Mouse (Mus musculus) MEL (cell line): ENCODE data around the gene Fbxo4. TPM values are rescaled to one million over a fixed set of nuclear protein-coding genes. Genes with fewer than 3 reads are reported as not detected.

Experiments used
- DNase-seq: peaks from one replicate; pipeline ENCODE4 v3.0.0; 2011; ENCODE audit warnings: low read depth, low spot score
- H3K27ac ChIP-seq: 2 replicates; pipeline ENCODE4 v1.5.1; 2012; ENCODE audit warnings: low read depth, mild to moderate bottlenecking, control low read depth, low read length, moderate library complexity; ENCODE audit not compliant: control insufficient read depth
- H3K27me3 ChIP-seq, 2 experiments: fragments of 150-350 bp in 1 of 2; sonication (generic) in 1 of 2; 2 replicates each; pipeline ENCODE4 v1.6.1; 2012; ENCODE audit warnings: low read length in 2 of 2, mild to moderate bottlenecking in 2 of 2, improper control_type of control experiment in 1 of 2, moderate library complexity in 1 of 2; ENCODE audit not compliant: insufficient read depth in 2 of 2, control insufficient read depth in 1 of 2
- H3K36me3 ChIP-seq, 2 experiments: 2 replicates each; pipeline ENCODE4 v1.6.1; 2012 to 2014; ENCODE audit warnings: low read length in 2 of 2, improper control_type of control experiment in 1 of 2, inconsistent platforms in 1 of 2, mild to moderate bottlenecking in 1 of 2; ENCODE audit not compliant: insufficient read depth in 2 of 2, control insufficient read depth in 1 of 2
- H3K4me1 ChIP-seq, 2 experiments: fragments of 150-350 bp in 1 of 2; sonication (generic) in 1 of 2; 2 replicates each; pipeline ENCODE4 v1.6.1; 2012; ENCODE audit warnings: low read length in 2 of 2, improper control_type of control experiment in 1 of 2, mild to moderate bottlenecking in 1 of 2; ENCODE audit not compliant: insufficient read depth in 2 of 2, control insufficient read depth in 1 of 2
- H3K4me3 ChIP-seq, 2 experiments: fragments of 150-350 bp in 1 of 2; sonication (generic) in 1 of 2; 2 replicates each; pipeline ENCODE4 v1.5.1; 2012; ENCODE audit warnings: low read depth in 2 of 2, low read length in 2 of 2, mild to moderate bottlenecking in 2 of 2, moderate library complexity in 2 of 2, control low read depth in 1 of 2, improper control_type of control experiment in 1 of 2; ENCODE audit not compliant: control insufficient read depth in 1 of 2, insufficient read depth in 1 of 2
- H3K79me2 ChIP-seq: 2 replicates; pipeline ENCODE4 v1.6.1; 2012; ENCODE audit warnings: mild to moderate bottlenecking, low read length, moderate library complexity; ENCODE audit not compliant: control insufficient read depth, poor library complexity, insufficient read depth
- H3K9ac ChIP-seq: 2 replicates; pipeline ENCODE4 v1.6.1; 2012; ENCODE audit warnings: low read depth, mild to moderate bottlenecking, control low read depth, low read length, moderate library complexity; ENCODE audit not compliant: control insufficient read depth, poor library complexity, severe bottlenecking
- H3K9me3 ChIP-seq: fragments of 150-350 bp; sonication (generic); replicated peaks from 2 replicates; pipeline ENCODE4 v1.6.1; 2012; ENCODE audit warnings: mild to moderate bottlenecking, low read length, improper control_type of control experiment, moderate library complexity; ENCODE audit not compliant: insufficient read depth
- CHD1 ChIP-seq: IDR thresholded peaks from 2 replicates; pipeline ENCODE4 v1.6.1; 2012; ENCODE audit warnings: low read depth, mild to moderate bottlenecking, inconsistent platforms, low read length, improper control_type of control experiment
- CTCF ChIP-seq, 3 experiments: IDR thresholded peaks in 2 of 3; conservative IDR thresholded peaks in 1 of 3; 2 replicates each; pipeline ENCODE4 v1.5.1; 2011 to 2012; ENCODE audit warnings: low read length in 3 of 3, low read depth in 2 of 3, mild to moderate bottlenecking in 2 of 3, improper control_type of control experiment in 1 of 3, inconsistent platforms in 1 of 3, mixed read lengths in 1 of 3, moderate library complexity in 1 of 3; ENCODE audit not compliant: control insufficient read depth in 1 of 3, insufficient read depth in 1 of 3, poor library complexity in 1 of 3, severe bottlenecking in 1 of 3
- ETS1 ChIP-seq: IDR thresholded peaks from 2 replicates; pipeline ENCODE4 v1.6.1; 2012; ENCODE audit warnings: low read depth, mild to moderate bottlenecking, inconsistent platforms, low read length, improper control_type of control experiment, moderate library complexity
- HCFC1 ChIP-seq: IDR thresholded peaks from 2 replicates; pipeline ENCODE4 v1.6.1; 2012; ENCODE audit warnings: low read depth, mild to moderate bottlenecking, inconsistent platforms, low read length, improper control_type of control experiment, moderate library complexity
- JUND ChIP-seq: IDR thresholded peaks from 2 replicates; pipeline ENCODE4 v1.6.1; 2011; ENCODE audit warnings: low read depth, mild to moderate bottlenecking, improper control_type of control experiment, low read length
- MAFK ChIP-seq: IDR thresholded peaks from 2 replicates; pipeline ENCODE4 v1.6.1; 2011; ENCODE audit warnings: low read depth, mild to moderate bottlenecking, low read length, improper control_type of control experiment, borderline replicate concordance
- MAX ChIP-seq: IDR thresholded peaks from 2 replicates; pipeline ENCODE4 v1.6.1; 2011; ENCODE audit warnings: low read length, improper control_type of control experiment
- MAZ ChIP-seq: IDR thresholded peaks from 2 replicates; pipeline ENCODE4 v1.6.1; 2012; ENCODE audit warnings: low read depth, mild to moderate bottlenecking, inconsistent platforms, low read length, improper control_type of control experiment
- MXI1 ChIP-seq: IDR thresholded peaks from 2 replicates; pipeline ENCODE4 v1.6.1; 2011; ENCODE audit warnings: mild to moderate bottlenecking, low read depth, low read length, improper control_type of control experiment
- NRF1 ChIP-seq: IDR thresholded peaks from 2 replicates; pipeline ENCODE4 v1.6.1; 2014; ENCODE audit warnings: low read depth, mild to moderate bottlenecking, inconsistent platforms, low read length, improper control_type of control experiment, moderate library complexity; ENCODE audit not compliant: poor library complexity, insufficient read depth, severe bottlenecking
- POLR2A ChIP-seq, 2 experiments: IDR thresholded peaks; 2 replicates each; pipeline ENCODE4 v1.6.1; 2011 to 2012; ENCODE audit warnings: low read length in 2 of 2, mild to moderate bottlenecking in 2 of 2, control low read depth in 1 of 2, improper control_type of control experiment in 1 of 2, low read depth in 1 of 2, moderate library complexity in 1 of 2; ENCODE audit not compliant: control insufficient read depth in 1 of 2, insufficient read depth in 1 of 2, poor library complexity in 1 of 2
- POLR2AphosphoS2 ChIP-seq: IDR thresholded peaks from 2 replicates; pipeline ENCODE4 v1.6.1; 2011; ENCODE audit warnings: low read length, improper control_type of control experiment
- POLR2AphosphoS5 ChIP-seq: IDR thresholded peaks from 2 replicates; pipeline ENCODE4 v1.6.1; 2012; ENCODE audit warnings: low read depth, borderline replicate concordance, mild to moderate bottlenecking, inconsistent platforms, low read length, moderate library complexity, mixed read lengths
- RCOR1 ChIP-seq: IDR thresholded peaks from 2 replicates; pipeline ENCODE4 v1.6.1; 2012; ENCODE audit warnings: low read depth, mild to moderate bottlenecking, inconsistent platforms, low read length, improper control_type of control experiment
- SMC3 ChIP-seq: IDR thresholded peaks from 2 replicates; pipeline ENCODE4 v1.6.1; 2011; ENCODE audit warnings: low read depth, low read length, improper control_type of control experiment
- TAL1 ChIP-seq: IDR thresholded peaks from 2 replicates; pipeline ENCODE4 v1.6.1; 2012; ENCODE audit warnings: mild to moderate bottlenecking, inconsistent platforms, low read length, moderate library complexity, mixed read lengths
- TCF12 ChIP-seq: IDR thresholded peaks from 2 replicates; pipeline ENCODE4 v1.6.1; 2014; ENCODE audit warnings: low read depth, mild to moderate bottlenecking, inconsistent platforms, low read length, improper control_type of control experiment, moderate library complexity
- USF1 ChIP-seq: IDR thresholded peaks from 2 replicates; pipeline ENCODE4 v1.6.1; 2014; ENCODE audit warnings: low read depth, mild to moderate bottlenecking, inconsistent platforms, low read length, improper control_type of control experiment, moderate library complexity
- ZC3H11A ChIP-seq: IDR thresholded peaks from 2 replicates; pipeline ENCODE4 v1.6.1; 2012; ENCODE audit warnings: low read depth, mild to moderate bottlenecking, inconsistent platforms, low read length, improper control_type of control experiment
- ZMIZ1 ChIP-seq: IDR thresholded peaks from 2 replicates; pipeline ENCODE4 v1.6.1; 2012; ENCODE audit warnings: low read depth, mild to moderate bottlenecking, inconsistent platforms, low read length, improper control_type of control experiment, moderate library complexity
- polyA plus RNA-seq, 2 experiments: library from polyadenylated mRNA; stranded (reverse) in 1 of 2; unstranded in 1 of 2; fragments of >175 nt in 1 of 2; fragments of >200 nt in 1 of 2; gene quantifications; 2 replicates each; pipeline versions ENCODE4 v1.2.1 to v1.2.4; 2012; ENCODE audit warnings: low replicate concordance in 2 of 2, low read depth in 1 of 2; ENCODE audit not compliant: insufficient read length in 2 of 2, insufficient read depth in 1 of 2, missing spikeins in 1 of 2
- total RNA-seq: library from RNA; depleted of rRNA; stranded (reverse); fragments of 300-350 nt; gene quantifications from 2 replicates; pipeline ENCODE4 v1.2.3, GENCODE M21; 2012

The Fbxo4 gene
- total and polyA plus RNA-seq, 3 experiments: 7.4 to 8.0 TPM; not detected in 1

- DNase-seq: no peak
- H3K27me3 ChIP-seq: no peaks in the 10 kb centered on the region
- H3K79me2 ChIP-seq: no peaks in the 10 kb centered on the region
- no peak overlapping the region for H3K4me3 ChIP-seq
- H3K36me3 ChIP-seq: no peaks in the 10 kb centered on the region
- H3K4me1 ChIP-seq: no peaks in the 10 kb centered on the region
- no peaks in the 10 kb centered on the region for H3K9me3 ChIP-seq
- H3K9ac ChIP-seq: no peak overlapping the region
- no peak overlapping the region for H3K27ac ChIP-seq
- TF ChIP-seq CTCF (IDR thresholded peaks at IDR 0.05 in 2 of 3, conservative IDR thresholded peaks at IDR 0.05 in 1 of 3; ENCODE audit: control insufficient read depth in 1 of 3, insufficient read depth in 1 of 3, low read depth in 2 of 3, low read length in 3 of 3, poor library complexity in 1 of 3, severe bottlenecking in 1 of 3): no peak
- no peak for TF ChIP-seq ETS1
- no peak for TF ChIP-seq RCOR1
- TF ChIP-seq ZMIZ1: no peak
- TF ChIP-seq MAFK: no peak
- TF ChIP-seq POLR2A (IDR thresholded peaks at IDR 0.05; ENCODE audit: control insufficient read depth in 1 of 2, insufficient read depth in 1 of 2, low read depth in 1 of 2, low read length in 2 of 2, poor library complexity in 1 of 2): no peak
- no peak for TF ChIP-seq NRF1
- no peak for TF ChIP-seq SMC3
- TF ChIP-seq USF1: no peak
- no peak for TF ChIP-seq POLR2AphosphoS5
- TF ChIP-seq, all 39 proteins: peak for 0
These were observed 43.3 kb downstream of the Fbxo4 start for GRCm38 (mm10) chr15:3936056-3936455.

- no peak for TF ChIP-seq MAFK
- Histone ChIP-seq H3K9me3 (no peaks in the 10 kb centered on the region), H3K79me2 (no peaks in the 10 kb centered on the region), H3K27me3 (no peaks in the 10 kb centered on the region), H3K4me3 (no peak overlapping the region), H3K27ac (no peak overlapping the region), H3K36me3 (no peaks in the 10 kb centered on the region), H3K4me1 (no peaks in the 10 kb centered on the region), H3K9ac (no peak overlapping the region)
- no peak for DNase-seq
These were observed 45.9 kb downstream of the Fbxo4 start for GRCm38 (mm10) chr15:3933466-3933865.

GRCm38 (mm10) chr15:3931931-3932330, 47.4 kb downstream of the Fbxo4 start:
- no peak overlapping the region for H3K27ac ChIP-seq
- DNase-seq: no peak
- TF ChIP-seq NRF1: no peak
- TF ChIP-seq TAL1: no peak
- TF ChIP-seq ZC3H11A: no peak
- no peak for TF ChIP-seq JUND
- TF ChIP-seq POLR2A (IDR thresholded peaks at IDR 0.05; ENCODE audit: control insufficient read depth in 1 of 2, insufficient read depth in 1 of 2, low read depth in 1 of 2, low read length in 2 of 2, poor library complexity in 1 of 2): no peak
- no peak for TF ChIP-seq ZMIZ1
- no peak for TF ChIP-seq TCF12
- TF ChIP-seq POLR2AphosphoS2: no peak
- no peak for TF ChIP-seq MAZ
- TF ChIP-seq SMC3: no peak
- TF ChIP-seq CHD1: no peak
- no peak for TF ChIP-seq MXI1
- no peak for TF ChIP-seq MAX
- TF ChIP-seq HCFC1: no peak

More at GRCm38 (mm10) chr15:3931931-3932330, 47.4 kb downstream of the Fbxo4 start:
- no peaks in the 10 kb centered on the region for H3K79me2 ChIP-seq
- H3K4me3 ChIP-seq: no peak overlapping the region
- no peaks in the 10 kb centered on the region for H3K27me3 ChIP-seq
- H3K9ac ChIP-seq: no peak overlapping the region
- no peaks in the 10 kb centered on the region for H3K9me3 ChIP-seq
- no peaks in the 10 kb centered on the region for H3K36me3 ChIP-seq
- H3K4me1 ChIP-seq: no peaks in the 10 kb centered on the region
